Mouse (Mus musculus): ENCODE measurements around the gene Thsd7b. TPM values are rescaled to one million over a fixed set of nuclear protein-coding genes. Genes with fewer than 3 reads are reported as not detected.
A peak's percentile ranks its signal among the peaks of the same experiment; 100 is the strongest.

Gene Thsd7b
- 3.5 and 3.7 TPM in 2 replicates for polyA plus RNA-seq (2016; fragmentation: Nextera tagmentation; extraction: Ambion mirVana)

DNA sequence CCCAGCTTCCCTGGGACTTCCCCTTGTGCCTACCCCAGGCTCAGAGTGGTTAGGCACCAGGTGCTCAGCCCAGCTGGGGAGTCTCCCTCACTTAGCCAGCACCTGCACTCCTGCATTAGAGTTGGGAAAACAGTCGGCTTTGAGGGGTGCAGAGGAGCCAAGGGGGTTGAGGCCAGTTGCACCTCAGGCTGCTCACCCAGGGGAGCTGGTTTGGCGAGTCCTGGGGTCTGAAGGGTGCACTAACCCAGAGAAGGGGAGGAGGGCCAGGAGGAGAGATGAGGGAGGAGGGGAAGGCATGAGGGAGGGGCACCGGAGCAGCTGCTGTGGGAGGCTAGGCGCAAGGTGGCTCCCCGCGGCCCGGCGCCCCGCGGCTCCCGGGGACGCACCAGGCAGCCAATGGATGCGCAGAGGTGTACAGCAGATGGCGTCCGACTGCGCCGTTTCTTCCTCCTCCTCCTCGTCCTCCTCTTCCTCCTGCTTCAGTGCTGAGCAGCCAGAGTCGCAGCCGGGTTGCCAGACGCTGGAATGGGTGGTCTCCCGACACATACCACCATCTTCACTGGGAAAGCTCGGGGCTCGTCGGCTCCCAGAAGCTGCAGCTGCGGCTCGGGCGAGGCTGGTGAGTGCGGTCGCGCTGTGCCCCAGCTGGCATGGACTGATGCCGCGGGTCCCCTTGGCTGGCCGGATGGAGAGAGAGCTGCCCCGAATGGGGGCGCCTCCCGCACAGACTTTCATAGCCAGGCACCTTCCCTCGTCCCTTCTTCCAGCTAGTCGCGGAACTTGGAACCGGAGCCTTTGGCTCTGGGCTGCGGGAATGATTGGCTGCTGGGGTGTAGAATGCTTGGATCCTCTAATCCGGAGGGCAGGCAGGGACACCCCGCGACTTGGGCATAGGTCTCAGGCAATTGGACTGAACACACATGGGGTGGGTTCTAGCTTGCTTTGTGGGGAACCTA is at the start of gene Thsd7b:
TSS of gene Thsd7b (plus strand) at position 321 of the 956 bp plus-strand sequence.
- no peaks in the 10 kb centered on the region for H3K4me1 ChIP-seq (replicated peaks)
- peak within 1 kb of the TSS; percentile 87 for H3K4me2 ChIP-seq
- peak within 1 kb of the TSS; percentile 57 for H3K4me3 ChIP-seq
- peaks cover 41% of the 10 kb centered on the region for H3K27me3 ChIP-seq (replicated peaks)
- H3K27ac ChIP-seq (ENCODE audit: poor library complexity, severe bottlenecking) = no peak within 1 kb of the TSS
- peak within 1 kb of the TSS; percentile 46 for H3K9ac ChIP-seq
- peak; percentile 25; the same call in 1 of the 2 replicates for ATAC-seq (ENCODE audit: insufficient number of reproducible peaks, low FRiP score)
- no peaks in the 10 kb centered on the region for H3K36me3 ChIP-seq
- no peaks in the 10 kb centered on the region for H3K9me3 ChIP-seq (replicated peaks)
- 1% methylated on average over 45 of the region's 45 CpGs for WGBS

DNA sequence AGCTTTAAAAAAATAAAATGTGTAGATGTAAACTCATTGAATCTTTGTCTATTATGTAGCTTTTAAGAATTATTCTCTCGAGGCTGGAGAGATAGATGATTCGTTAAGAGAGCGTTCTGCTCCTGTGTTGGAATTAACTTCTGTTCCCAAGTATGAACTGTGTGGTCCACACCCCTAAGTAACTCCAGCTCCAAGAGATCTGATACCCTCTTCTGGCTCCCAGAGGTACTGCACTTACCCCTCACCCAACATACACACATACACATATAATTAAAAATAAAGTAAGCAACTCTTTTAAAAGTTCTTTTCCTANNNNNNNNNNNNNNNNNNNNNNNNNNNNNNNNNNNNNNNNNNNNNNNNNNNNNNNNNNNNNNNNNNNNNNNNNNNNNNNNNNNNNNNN is 28.8 kb upstream of the Thsd7b start:
- no peak overlapping the region for H3K4me3 ChIP-seq
- H3K4me2 ChIP-seq = no peak overlapping the region
- H3K9ac ChIP-seq = no peak overlapping the region
- WGBS = 50% methylated on average over 3 of the region's 3 CpGs
- H3K36me3 ChIP-seq = no peaks in the 10 kb centered on the region
- H3K4me1 ChIP-seq (replicated peaks) = no peaks in the 10 kb centered on the region
- no peaks in the 10 kb centered on the region for H3K9me3 ChIP-seq (replicated peaks)
- no peak for ATAC-seq (ENCODE audit: insufficient number of reproducible peaks, low FRiP score)
- H3K27ac ChIP-seq (ENCODE audit: poor library complexity, severe bottlenecking) = no peak overlapping the region
- H3K27me3 ChIP-seq (replicated peaks) = no peaks in the 10 kb centered on the region

DNA sequence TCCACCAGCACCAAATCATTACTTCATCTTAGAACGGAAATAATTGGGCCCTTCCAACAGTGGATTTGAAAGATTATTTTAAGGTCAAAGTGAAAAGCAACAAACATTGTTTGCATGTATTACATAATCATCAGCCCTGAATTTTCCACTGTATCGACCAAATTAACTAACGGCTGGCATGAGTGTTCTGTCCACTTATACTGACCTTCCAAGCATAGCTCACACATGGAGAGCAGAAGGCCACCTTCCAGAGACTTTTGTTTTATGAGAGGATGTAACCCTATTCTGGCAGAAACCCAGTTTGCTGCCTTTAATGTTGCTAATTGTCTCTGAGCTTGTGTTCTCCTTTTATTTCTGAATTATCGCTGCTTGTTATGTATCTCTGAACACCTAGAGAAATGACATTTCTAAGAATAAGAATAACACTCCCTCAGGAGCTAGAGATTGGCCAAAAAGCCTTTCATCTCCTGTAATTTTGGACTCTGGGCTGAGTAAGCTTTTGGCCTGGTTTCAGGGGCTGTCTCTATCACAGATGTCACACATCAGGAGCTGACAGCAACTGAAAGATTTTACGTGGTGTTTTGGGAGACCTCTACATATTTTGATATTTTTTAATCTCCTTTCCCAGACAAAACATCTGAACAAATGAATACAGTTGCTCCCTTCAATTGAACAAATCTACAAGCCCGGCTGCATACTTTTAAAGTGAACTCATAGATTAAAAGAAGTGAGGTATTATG is 22.2 kb upstream of the Thsd7b start:
- Histone ChIP-seq H3K27ac (ENCODE audit: poor library complexity, severe bottlenecking) (no peak overlapping the region), H3K9ac (no peak overlapping the region), H3K4me1 (replicated peaks) (no peaks in the 10 kb centered on the region), H3K36me3 (no peaks in the 10 kb centered on the region), H3K4me3 (no peak overlapping the region), H3K27me3 (replicated peaks) (no peaks in the 10 kb centered on the region), H3K4me2 (no peak overlapping the region), H3K9me3 (replicated peaks) (no peaks in the 10 kb centered on the region)
- 59% methylated on average over 6 of the region's 6 CpGs for WGBS
- ATAC-seq (ENCODE audit: insufficient number of reproducible peaks, low FRiP score) = no peak

DNA sequence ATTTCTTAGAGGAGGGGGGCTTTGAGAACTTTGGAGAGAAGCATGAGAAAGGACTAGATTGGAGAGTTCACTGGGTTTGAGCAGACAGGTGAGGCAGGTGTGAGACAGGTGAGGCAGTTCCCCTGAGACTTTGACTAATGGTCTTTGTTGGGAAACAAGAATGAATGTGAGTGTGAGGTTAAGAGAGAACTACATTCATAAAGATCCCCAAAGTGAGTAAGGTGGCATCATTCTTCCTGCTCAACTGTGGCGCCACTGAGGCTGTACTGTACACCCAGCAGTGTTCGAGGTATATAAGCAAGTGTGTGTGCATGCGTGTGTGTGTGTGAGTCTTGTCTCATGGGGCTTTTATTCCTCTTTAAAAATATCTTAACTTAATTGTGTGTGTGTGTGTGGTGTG is 6.4 kb upstream of the Thsd7b start:
- Histone ChIP-seq H3K36me3 (no peaks in the 10 kb centered on the region), H3K4me1 (replicated peaks) (no peaks in the 10 kb centered on the region), H3K4me2 (no peak overlapping the region), H3K4me3 (no peak overlapping the region), H3K9me3 (replicated peaks) (no peaks in the 10 kb centered on the region), H3K27me3 (replicated peaks) (peaks cover 3% of the 10 kb centered on the region), H3K27ac (ENCODE audit: poor library complexity, severe bottlenecking) (no peak overlapping the region), H3K9ac (no peak overlapping the region)
- 76% methylated on average over 3 of the region's 3 CpGs for WGBS
- ATAC-seq (ENCODE audit: insufficient number of reproducible peaks, low FRiP score) = no peak

DNA sequence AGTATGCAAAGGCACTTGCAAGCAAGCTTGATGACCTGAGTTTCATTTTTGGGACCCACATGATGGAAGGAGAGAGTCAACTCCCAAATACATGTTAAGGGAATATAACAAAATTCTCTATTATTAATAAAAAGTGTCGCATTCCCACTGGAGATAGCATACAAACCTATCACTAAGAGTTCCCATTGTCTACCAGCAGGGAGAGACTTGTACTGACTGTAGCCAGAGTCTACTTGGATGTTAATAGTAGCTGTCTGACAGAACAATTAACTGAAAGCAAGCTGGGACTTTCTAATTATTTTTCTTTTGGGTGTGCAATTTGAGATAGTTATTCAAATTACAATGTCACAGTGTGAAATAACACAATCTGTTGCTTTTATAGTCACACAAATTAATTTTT is 31.1 kb downstream of the Thsd7b start:
- Histone ChIP-seq H3K27ac (ENCODE audit: poor library complexity, severe bottlenecking) (no peak overlapping the region), H3K4me1 (replicated peaks) (no peaks in the 10 kb centered on the region), H3K27me3 (replicated peaks) (no peaks in the 10 kb centered on the region), H3K36me3 (no peaks in the 10 kb centered on the region), H3K9ac (no peak overlapping the region), H3K4me2 (no peak overlapping the region), H3K4me3 (no peak overlapping the region), H3K9me3 (replicated peaks) (no peaks in the 10 kb centered on the region)
- 66% methylated on average over 1 of the region's 1 CpGs for WGBS
- ATAC-seq (ENCODE audit: insufficient number of reproducible peaks, low FRiP score) = no peak

GRCm38 (mm10) chr1:129324388-129324787 is 51.3 kb downstream of the Thsd7b start:
- H3K27me3 ChIP-seq (replicated peaks) = no peaks in the 10 kb centered on the region
- WGBS = 79% methylated on average over 6 of the region's 6 CpGs
- no peak overlapping the region for H3K4me2 ChIP-seq
- H3K9me3 ChIP-seq (replicated peaks) = no peaks in the 10 kb centered on the region
- no peak overlapping the region for H3K4me3 ChIP-seq
- no peak overlapping the region for H3K9ac ChIP-seq
- H3K4me1 ChIP-seq (replicated peaks) = no peaks in the 10 kb centered on the region
- H3K27ac ChIP-seq (ENCODE audit: poor library complexity, severe bottlenecking) = no peak overlapping the region
- H3K36me3 ChIP-seq = no peaks in the 10 kb centered on the region
- no peak for ATAC-seq (ENCODE audit: insufficient number of reproducible peaks, low FRiP score)

GRCm38 (mm10) chr1:129324798-129325197 is 51.7 kb downstream of the Thsd7b start:
- H3K9me3 ChIP-seq (replicated peaks) = no peaks in the 10 kb centered on the region
- H3K27me3 ChIP-seq (replicated peaks) = no peaks in the 10 kb centered on the region
- H3K4me1 ChIP-seq (replicated peaks) = no peaks in the 10 kb centered on the region
- no peaks in the 10 kb centered on the region for H3K36me3 ChIP-seq
- H3K27ac ChIP-seq (ENCODE audit: poor library complexity, severe bottlenecking) = no peak overlapping the region
- ATAC-seq (ENCODE audit: insufficient number of reproducible peaks, low FRiP score) = no peak
- no peak overlapping the region for H3K9ac ChIP-seq
- H3K4me2 ChIP-seq = no peak overlapping the region
- H3K4me3 ChIP-seq = no peak overlapping the region
- 75% methylated on average over 2 of the region's 2 CpGs for WGBS

DNA sequence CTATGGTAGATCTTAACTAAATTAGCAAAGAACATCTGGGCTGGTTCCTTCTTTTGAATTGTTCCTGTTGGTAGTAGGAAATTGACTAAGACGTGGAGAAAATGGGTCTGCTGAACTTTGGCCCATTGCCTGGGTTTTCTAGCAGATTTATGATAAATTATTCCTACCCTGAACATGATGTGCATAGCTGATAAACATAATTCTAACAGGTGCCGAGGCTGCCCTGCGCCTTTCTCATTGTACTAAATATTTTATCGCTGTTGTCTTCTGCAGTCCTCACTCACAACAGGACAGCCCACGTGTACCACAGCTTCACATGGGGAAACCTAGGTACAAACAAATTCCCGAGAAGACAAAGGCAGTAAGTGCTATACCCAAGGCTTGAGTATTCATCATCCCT is 83.5 kb downstream of the Thsd7b start:
- H3K9ac ChIP-seq = no peak overlapping the region
- H3K27me3 ChIP-seq (replicated peaks) = no peaks in the 10 kb centered on the region
- no peak for ATAC-seq (ENCODE audit: insufficient number of reproducible peaks, low FRiP score)
- H3K9me3 ChIP-seq (replicated peaks) = no peaks in the 10 kb centered on the region
- no peak overlapping the region for H3K27ac ChIP-seq (ENCODE audit: poor library complexity, severe bottlenecking)
- 74% methylated on average over 6 of the region's 6 CpGs for WGBS
- H3K36me3 ChIP-seq = no peaks in the 10 kb centered on the region
- H3K4me3 ChIP-seq = no peak overlapping the region
- no peaks in the 10 kb centered on the region for H3K4me1 ChIP-seq (replicated peaks)
- H3K4me2 ChIP-seq = no peak overlapping the region

DNA sequence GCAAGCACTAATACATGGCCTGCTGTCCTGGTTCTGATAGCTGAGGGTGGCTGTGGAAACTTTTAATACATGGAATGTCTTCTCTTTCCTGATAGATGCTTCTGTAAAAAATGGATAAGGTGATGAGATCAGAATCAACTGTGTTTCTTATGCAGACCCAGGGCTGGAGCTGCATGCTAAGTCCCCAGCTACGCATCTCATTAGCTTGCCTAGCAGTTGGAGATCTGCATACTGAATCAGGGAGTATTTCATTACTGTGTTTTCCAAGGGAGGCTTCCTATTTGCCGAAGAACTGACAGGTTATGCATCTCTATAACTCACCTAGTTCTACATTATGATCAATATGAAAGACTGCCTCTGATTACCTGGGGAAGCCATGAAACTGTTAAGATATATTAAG is 84.3 kb downstream of the Thsd7b start:
- Histone ChIP-seq H3K9me3 (replicated peaks) (no peaks in the 10 kb centered on the region), H3K36me3 (no peaks in the 10 kb centered on the region), H3K4me3 (no peak overlapping the region), H3K9ac (no peak overlapping the region), H3K4me1 (replicated peaks) (no peaks in the 10 kb centered on the region), H3K27me3 (replicated peaks) (no peaks in the 10 kb centered on the region), H3K4me2 (no peak overlapping the region), H3K27ac (ENCODE audit: poor library complexity, severe bottlenecking) (no peak overlapping the region)
- no peak for ATAC-seq (ENCODE audit: insufficient number of reproducible peaks, low FRiP score)
- WGBS = 78% methylated on average over 2 of the region's 2 CpGs

DNA sequence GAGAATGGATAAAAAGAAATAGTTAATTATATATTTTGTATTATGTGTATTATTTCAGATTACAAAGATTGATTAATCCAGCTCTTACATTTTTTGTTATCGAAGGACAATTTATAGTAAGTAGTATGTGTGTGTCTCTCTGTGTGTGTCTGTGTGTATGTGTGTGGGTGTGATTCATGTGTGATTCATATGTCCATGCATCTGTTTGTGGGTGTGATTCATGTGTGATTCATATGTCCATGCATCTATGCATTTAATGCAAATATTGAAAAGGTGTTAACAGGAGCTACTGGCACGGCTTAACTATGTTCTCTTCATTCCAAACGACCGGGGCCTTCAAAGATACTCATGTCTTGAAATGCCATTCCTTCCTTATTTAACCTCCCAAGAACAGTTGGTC is 90.3 kb downstream of the Thsd7b start:
- Histone ChIP-seq H3K27ac (ENCODE audit: poor library complexity, severe bottlenecking) (no peak overlapping the region), H3K9me3 (replicated peaks) (no peaks in the 10 kb centered on the region), H3K9ac (no peak overlapping the region), H3K27me3 (replicated peaks) (no peaks in the 10 kb centered on the region), H3K4me3 (no peak overlapping the region), H3K4me2 (no peak overlapping the region), H3K4me1 (replicated peaks) (no peaks in the 10 kb centered on the region), H3K36me3 (no peaks in the 10 kb centered on the region)
- ATAC-seq (ENCODE audit: insufficient number of reproducible peaks, low FRiP score) = no peak
- WGBS = 76% methylated on average over 4 of the region's 4 CpGs

- Histone ChIP-seq H3K4me1 (replicated peaks) (no peaks in the 10 kb centered on the region), H3K27ac (ENCODE audit: poor library complexity, severe bottlenecking) (no peak overlapping the region), H3K27me3 (replicated peaks) (no peaks in the 10 kb centered on the region), H3K9ac (no peak overlapping the region), H3K4me2 (no peak overlapping the region), H3K36me3 (no peaks in the 10 kb centered on the region), H3K9me3 (replicated peaks) (no peaks in the 10 kb centered on the region), H3K4me3 (no peak overlapping the region)
- ATAC-seq (ENCODE audit: insufficient number of reproducible peaks, low FRiP score) = no peak
Measured at GRCm38 (mm10) chr1:129364828-129365227, 91.7 kb downstream of the Thsd7b start.

Data from heart, embryonic 12.5 days (tissue).